Mouse (Mus musculus): ENCODE data around the gene Shpk. TPM values are rescaled to one million over a fixed set of nuclear protein-coding genes. Genes with fewer than 3 reads are reported as not detected.

Shpk gene
- polyA plus RNA-seq, 1 experiment from 2014 or later = 0.76 TPM

DNA sequence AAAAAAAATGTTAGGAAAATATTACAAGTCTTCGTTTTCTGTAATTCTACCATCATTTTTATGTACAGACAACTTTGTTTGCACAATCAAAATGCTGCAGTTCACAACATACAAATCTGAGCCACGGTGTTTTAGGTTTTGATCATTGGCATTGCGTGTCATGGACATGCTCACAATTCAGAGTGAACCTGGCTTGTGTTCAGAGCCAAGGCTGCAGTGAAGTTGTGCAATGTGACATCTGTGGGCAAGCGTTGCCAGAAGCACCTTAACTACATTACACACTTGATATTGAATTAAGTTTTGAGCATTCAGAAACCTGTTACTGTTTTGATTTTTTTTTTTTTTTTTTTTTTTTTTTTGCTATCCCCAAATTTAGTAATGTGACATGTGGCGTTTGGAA lies 30.8 kb downstream of the Shpk start:
- Histone ChIP-seq H3K36me3 (no peaks in the 10 kb centered on the region), H3K27me3 (no peaks in the 10 kb centered on the region), H3K4me2 (no peak overlapping the region), H3K9me3 (replicated peaks) (no peaks in the 10 kb centered on the region), H3K4me1 (replicated peaks) (0 out of 2 replicates have a peak, but pooled peaks cover under 1% of the 10 kb centered on the region), H3K9ac (no peak overlapping the region), H3K27ac (no peak overlapping the region), H3K4me3 (no peak overlapping the region)
- ATAC-seq (replicated peaks; ENCODE audit: insufficient number of reproducible peaks, insufficient read depth, low FRiP score, low read depth) = no peak
- WGBS = 81% methylated on average over 5 of the region's 5 CpGs

DNA sequence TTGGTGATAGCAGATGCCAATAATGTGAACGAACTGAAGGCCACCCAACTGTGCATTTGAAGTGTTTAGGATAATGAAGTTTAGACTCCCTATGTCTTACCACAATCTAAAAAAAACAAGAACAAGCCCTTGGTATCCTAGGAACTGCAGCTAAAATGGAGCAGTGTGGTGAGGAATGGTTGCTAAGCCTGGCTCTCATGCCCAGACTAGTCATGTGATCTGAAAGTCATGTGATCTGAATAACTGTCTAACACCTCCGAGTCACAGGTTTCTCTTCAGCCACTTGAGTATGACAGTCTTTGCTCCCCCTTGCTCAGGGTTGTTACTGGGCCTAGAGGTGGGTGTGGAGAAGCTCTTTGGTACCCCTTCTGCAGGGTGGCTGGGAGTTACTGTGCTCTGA lies 33.3 kb downstream of the Shpk start:
- 0 out of 2 replicates have a peak, but pooled peaks cover 7% of the 10 kb centered on the region for H3K4me1 ChIP-seq (replicated peaks)
- H3K36me3 ChIP-seq = no peaks in the 10 kb centered on the region
- no peak overlapping the region for H3K4me3 ChIP-seq
- no peaks in the 10 kb centered on the region for H3K27me3 ChIP-seq
- no peak overlapping the region for H3K4me2 ChIP-seq
- no peak for ATAC-seq (replicated peaks; ENCODE audit: insufficient number of reproducible peaks, insufficient read depth, low FRiP score, low read depth)
- no peak overlapping the region for H3K27ac ChIP-seq
- WGBS = 48% methylated on average over 2 of the region's 2 CpGs
- H3K9ac ChIP-seq = no peak overlapping the region
- no peaks in the 10 kb centered on the region for H3K9me3 ChIP-seq (replicated peaks)

DNA sequence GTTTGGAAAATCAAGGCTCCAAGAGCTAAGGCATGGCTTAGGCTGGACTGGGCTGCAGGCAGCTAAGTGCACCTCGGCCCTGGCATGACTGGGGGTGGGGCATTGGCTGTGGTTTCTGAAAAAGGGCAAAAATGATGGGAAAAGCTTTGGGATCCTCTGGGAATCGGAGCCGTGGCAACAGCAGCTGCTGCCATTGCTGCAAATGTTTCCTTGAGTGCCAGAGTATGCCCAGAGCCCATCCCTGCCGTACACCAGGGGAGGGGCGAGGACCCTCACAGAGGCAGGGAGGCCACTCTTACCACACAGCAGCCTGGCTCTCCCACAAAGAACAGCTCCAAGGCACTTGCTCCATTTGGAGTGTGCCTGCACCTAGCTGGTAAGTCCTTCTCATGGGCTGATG lies 34.7 kb downstream of the Shpk start, which contains the start of gene Trpv1:
Trpv1 (plus strand) TSS at position 301 of the 400 bp plus-strand sequence.
- 76% methylated on average over 5 of the region's 5 CpGs for whole genome bisulfite sequencing
- Histone ChIP-seq H3K36me3 (no peaks in the 10 kb centered on the region), H3K27ac (no peak within 1 kb of the TSS), H3K4me3 (no peak within 1 kb of the TSS), H3K9me3 (replicated peaks) (no peaks in the 10 kb centered on the region), H3K27me3 (no peaks in the 10 kb centered on the region), H3K4me1 (replicated peaks) (0 out of 2 replicates have a peak, but pooled peaks cover 7% of the 10 kb centered on the region), H3K9ac (no peak within 1 kb of the TSS), H3K4me2 (no peak within 1 kb of the TSS)
- no peak for ATAC-seq (replicated peaks; ENCODE audit: insufficient number of reproducible peaks, insufficient read depth, low FRiP score, low read depth)

DNA sequence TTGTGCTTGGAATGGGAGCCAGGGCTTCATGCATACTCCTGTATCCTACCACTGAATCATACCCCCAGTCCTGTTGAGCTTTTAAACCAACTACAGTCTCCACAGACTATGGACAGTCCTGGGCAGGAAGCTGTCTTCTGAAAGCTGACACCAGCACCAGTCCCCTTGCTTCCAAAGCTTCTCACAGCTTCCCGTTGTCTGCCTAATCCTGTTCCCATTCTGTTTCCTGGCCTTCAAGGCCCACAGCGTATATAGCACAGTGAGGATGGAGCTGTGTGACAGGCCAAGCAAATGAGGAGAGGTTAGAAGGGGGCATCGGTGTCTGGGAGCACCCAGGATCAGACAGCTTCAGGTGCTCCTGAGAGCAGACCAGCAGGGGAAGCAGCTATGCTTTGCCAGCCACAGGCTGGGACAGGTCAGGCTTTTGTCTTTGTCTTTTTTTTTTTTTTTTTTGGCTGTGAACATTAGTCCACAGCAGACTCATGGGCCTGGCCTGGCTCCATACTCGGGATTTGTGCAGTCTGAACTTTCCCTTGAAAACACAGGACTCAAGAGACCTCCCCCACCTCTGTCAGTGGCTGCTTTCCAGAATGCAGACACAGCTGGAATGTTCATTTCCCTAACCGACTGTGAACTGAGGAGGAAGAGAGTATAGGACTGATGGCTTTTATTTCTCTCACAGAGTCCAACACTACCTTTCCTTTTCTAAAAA lies 36.9 kb downstream of the Shpk start:
- H3K27ac ChIP-seq = peak overlapping the region; percentile 66
- H3K4me2 ChIP-seq = no peak overlapping the region
- no peaks in the 10 kb centered on the region for H3K36me3 ChIP-seq
- ATAC-seq (replicated peaks; ENCODE audit: insufficient number of reproducible peaks, insufficient read depth, low FRiP score, low read depth) = peak; percentile 47
- H3K4me1 ChIP-seq (replicated peaks) = 0 out of 2 replicates have a peak, but pooled peaks cover 7% of the 10 kb centered on the region
- no peak overlapping the region for H3K4me3 ChIP-seq
- H3K27me3 ChIP-seq = no peaks in the 10 kb centered on the region
- H3K9ac ChIP-seq = no peak overlapping the region
- WGBS = 21% methylated on average over 5 of the region's 5 CpGs
- H3K9me3 ChIP-seq (replicated peaks) = no peaks in the 10 kb centered on the region

DNA sequence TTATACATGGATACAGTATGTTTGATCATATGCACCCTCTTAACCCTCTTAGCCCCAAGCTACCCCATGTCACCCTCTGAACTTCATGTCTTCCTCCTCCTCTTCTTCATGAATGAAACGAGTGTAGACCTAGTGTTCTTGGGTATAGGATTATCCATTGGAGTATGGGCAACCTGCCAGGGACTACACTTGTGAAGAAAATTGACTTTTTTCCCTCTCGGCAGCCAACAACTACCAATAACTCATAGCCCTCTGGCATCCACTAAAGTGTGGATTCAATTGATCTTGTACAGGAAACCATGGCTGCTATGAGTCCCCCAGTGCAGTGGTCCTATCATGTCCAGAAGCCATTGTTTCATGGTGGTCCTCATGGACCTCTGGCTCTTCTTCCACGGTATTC lies 37.5 kb downstream of the Shpk start:
- Histone ChIP-seq H3K9me3 (replicated peaks) (no peaks in the 10 kb centered on the region), H3K36me3 (no peaks in the 10 kb centered on the region), H3K27me3 (no peaks in the 10 kb centered on the region), H3K4me1 (replicated peaks) (0 out of 2 replicates have a peak, but pooled peaks cover 7% of the 10 kb centered on the region), H3K4me3 (no peak overlapping the region), H3K4me2 (no peak overlapping the region), H3K27ac (peak overlapping the region; percentile 50), H3K9ac (no peak overlapping the region)
- ATAC-seq (replicated peaks; ENCODE audit: insufficient number of reproducible peaks, insufficient read depth, low FRiP score, low read depth) = no peak
- WGBS = 55% methylated on average over 3 of the region's 3 CpGs

DNA sequence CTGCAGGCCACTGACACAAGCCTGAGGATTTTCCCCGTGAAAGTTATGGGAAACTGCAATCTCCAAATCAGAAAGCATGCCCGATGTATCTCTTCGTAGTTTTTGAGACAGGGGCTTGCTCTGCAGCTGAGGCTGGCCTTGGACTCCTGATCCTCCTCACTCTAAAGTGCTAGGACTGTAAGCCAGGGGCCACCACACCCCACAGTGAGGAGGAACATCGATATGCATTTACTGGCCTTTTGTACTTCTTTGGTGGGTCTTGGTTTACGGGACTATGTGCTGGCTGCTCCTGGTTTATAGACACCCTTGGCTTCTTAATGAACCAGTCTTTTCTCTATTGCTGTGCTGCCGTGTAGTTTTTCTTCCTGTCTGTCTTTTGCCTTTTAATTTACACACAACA lies 42.9 kb downstream of the Shpk start:
- WGBS = 77% methylated on average over 6 of the region's 6 CpGs
- Histone ChIP-seq H3K27ac (no peak overlapping the region), H3K4me2 (no peak overlapping the region), H3K36me3 (no peaks in the 10 kb centered on the region), H3K4me1 (replicated peaks) (no peaks in the 10 kb centered on the region), H3K4me3 (no peak overlapping the region), H3K27me3 (no peaks in the 10 kb centered on the region), H3K9ac (no peak overlapping the region), H3K9me3 (replicated peaks) (no peaks in the 10 kb centered on the region)
- no peak for ATAC-seq (replicated peaks; ENCODE audit: insufficient number of reproducible peaks, insufficient read depth, low FRiP score, low read depth)

DNA sequence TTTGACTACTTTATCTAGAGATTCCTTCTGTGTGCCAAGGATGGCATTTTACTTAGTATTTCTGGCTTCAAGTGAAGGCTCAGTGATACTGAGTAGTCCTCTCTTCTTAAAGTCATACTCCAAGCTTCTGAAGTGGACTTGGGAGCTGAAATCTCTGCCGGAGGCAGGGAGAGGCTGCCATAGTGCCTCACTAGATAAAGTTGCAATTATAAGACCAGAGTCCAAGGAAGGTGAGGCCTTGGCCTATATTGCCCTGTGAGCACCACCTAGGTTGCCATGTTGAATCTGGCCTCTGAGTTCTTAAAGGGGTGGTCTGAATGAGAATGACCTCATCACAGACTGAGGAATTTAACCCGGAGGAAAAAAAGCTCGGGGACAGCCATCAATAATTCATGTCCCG lies 43.5 kb downstream of the Shpk start:
- Histone ChIP-seq H3K36me3 (no peaks in the 10 kb centered on the region), H3K27ac (no peak overlapping the region), H3K9ac (no peak overlapping the region), H3K4me3 (no peak overlapping the region), H3K4me2 (no peak overlapping the region), H3K9me3 (replicated peaks) (no peaks in the 10 kb centered on the region), H3K27me3 (no peaks in the 10 kb centered on the region), H3K4me1 (replicated peaks) (no peaks in the 10 kb centered on the region)
- no peak for ATAC-seq (replicated peaks; ENCODE audit: insufficient number of reproducible peaks, insufficient read depth, low FRiP score, low read depth)
- 84% methylated on average over 4 of the region's 4 CpGs for WGBS

DNA sequence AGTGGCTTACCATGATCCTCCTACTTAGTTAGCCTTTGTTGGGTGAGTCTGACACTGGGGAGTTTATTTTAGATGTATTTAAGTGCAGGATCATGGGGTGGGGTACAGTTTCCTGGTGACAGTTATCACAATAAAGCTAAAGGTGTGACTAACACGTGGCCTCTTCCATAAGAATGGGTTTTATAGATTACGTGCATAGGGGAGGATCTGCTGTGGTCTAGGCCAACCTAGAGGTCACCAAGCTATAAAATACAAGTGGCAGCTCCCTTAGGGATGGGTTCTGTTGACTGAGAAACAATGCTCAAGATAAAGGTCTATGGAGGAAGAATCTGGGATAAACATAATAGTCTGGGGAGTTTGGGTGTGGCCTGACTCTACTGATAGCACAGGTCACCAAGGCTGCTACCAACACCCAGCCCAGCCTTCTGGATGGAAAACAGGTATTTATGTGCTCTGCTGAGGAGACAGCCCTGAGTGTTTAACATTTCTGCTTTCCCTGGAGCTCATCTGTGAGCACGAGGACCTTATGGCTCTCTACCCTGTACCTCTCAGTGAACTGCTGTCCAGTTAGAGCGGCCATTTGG lies 58.2 kb downstream of the Shpk start:
- H3K9me3 ChIP-seq (replicated peaks) = no peaks in the 10 kb centered on the region
- H3K4me1 ChIP-seq (replicated peaks) = no peaks in the 10 kb centered on the region
- no peak overlapping the region for H3K4me3 ChIP-seq
- no peak overlapping the region for H3K9ac ChIP-seq
- no peaks in the 10 kb centered on the region for H3K36me3 ChIP-seq
- ATAC-seq (replicated peaks; ENCODE audit: insufficient number of reproducible peaks, insufficient read depth, low FRiP score, low read depth) = no peak
- H3K27me3 ChIP-seq = no peaks in the 10 kb centered on the region
- no peak overlapping the region for H3K27ac ChIP-seq
- H3K4me2 ChIP-seq = no peak overlapping the region
- 68% methylated on average over 4 of the region's 4 CpGs for WGBS

DNA sequence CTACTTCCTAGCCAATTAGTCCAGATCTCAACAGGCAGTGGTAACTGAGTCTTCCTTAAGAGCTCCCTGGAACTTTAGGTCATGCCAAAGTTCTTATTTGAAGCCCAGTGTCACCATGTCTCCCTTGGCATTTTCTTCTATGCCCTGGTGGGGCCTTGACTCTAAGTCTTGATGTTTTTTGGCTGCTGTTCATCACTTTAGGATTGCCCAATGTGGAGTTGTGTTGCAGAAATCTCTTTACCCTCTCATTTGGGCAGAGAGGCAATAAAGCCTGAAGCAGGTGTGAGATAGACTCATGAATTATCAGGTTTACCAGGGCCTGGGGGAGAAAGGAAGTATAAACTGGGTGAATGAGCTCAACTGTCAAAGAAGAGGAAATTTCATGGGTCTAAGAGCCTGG lies 59.4 kb downstream of the Shpk start:
- no peaks in the 10 kb centered on the region for H3K36me3 ChIP-seq
- ATAC-seq (replicated peaks; ENCODE audit: insufficient number of reproducible peaks, insufficient read depth, low FRiP score, low read depth) = no peak
- no peak overlapping the region for H3K27ac ChIP-seq
- H3K4me3 ChIP-seq = no peak overlapping the region
- no peaks in the 10 kb centered on the region for H3K9me3 ChIP-seq (replicated peaks)
- no peaks in the 10 kb centered on the region for H3K27me3 ChIP-seq
- no peaks in the 10 kb centered on the region for H3K4me1 ChIP-seq (replicated peaks)
- H3K4me2 ChIP-seq = no peak overlapping the region
- no peak overlapping the region for H3K9ac ChIP-seq

DNA sequence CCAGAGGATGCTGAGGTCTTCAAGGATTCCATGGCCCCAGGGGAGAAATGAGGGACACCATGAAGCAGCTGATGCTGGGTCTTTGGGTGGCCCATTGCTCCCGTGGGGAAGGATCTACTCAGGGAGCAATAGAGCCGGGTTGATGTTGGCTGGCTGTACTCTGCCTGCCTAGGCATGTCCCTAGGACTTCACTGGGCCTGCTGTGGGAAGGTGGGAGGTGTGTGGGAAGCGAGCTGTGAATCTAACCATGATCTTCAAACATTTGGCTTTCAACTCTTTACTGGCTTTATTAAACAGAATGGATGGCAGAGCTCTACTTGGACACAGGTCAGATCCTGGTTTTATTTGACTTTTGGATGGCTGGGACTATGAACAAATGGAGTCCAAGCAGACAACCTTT lies 61.2 kb downstream of the Shpk start:
- H3K27ac ChIP-seq = no peak overlapping the region
- H3K36me3 ChIP-seq = no peaks in the 10 kb centered on the region
- ATAC-seq (replicated peaks; ENCODE audit: insufficient number of reproducible peaks, insufficient read depth, low FRiP score, low read depth) = no peak
- H3K9me3 ChIP-seq (replicated peaks) = no peaks in the 10 kb centered on the region
- H3K4me3 ChIP-seq = no peak overlapping the region
- WGBS = 54% methylated on average over 3 of the region's 3 CpGs
- H3K4me2 ChIP-seq = no peak overlapping the region
- H3K27me3 ChIP-seq = no peaks in the 10 kb centered on the region
- no peak overlapping the region for H3K9ac ChIP-seq
- no peaks in the 10 kb centered on the region for H3K4me1 ChIP-seq (replicated peaks)

DNA sequence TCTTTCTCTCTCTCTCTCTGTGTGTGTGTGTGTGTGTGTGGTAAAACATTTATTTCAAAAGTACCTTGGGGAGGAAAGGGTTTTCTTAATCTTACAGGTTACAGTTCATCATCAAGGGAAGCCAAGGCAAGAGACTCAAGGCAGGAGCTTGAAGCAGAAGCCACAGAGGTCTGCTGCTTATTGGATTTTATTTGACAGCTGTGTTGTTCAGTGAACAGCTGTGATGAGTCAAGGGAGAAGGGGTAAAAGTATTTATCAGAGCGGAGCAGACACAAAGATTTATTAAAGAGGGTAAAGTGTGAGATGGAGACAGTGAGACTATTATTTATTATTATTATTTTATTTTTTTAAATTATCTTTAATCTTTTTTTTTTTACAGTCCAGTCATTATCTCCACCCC lies 62.1 kb downstream of the Shpk start:
- WGBS = 73% methylated on average over 1 of the region's 1 CpGs

DNA sequence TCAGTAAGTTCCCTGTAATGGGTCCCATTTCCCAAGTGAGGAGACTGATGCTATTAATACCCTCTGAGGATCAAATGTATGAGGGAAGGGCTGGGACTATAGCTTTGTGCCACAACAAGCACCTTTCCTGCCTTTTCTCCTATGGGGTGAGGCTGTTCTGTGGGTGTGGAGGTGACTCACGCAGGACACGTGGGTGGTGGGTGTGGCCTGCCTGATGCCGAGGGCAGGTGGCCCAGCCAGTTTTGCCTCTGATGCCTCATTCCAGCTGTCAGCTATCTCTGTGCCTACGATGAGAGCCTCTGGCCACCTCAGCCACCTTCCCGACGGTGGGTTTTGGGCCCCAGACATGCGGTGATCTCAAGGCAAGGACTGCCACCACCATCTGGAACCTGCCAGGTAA lies 68.0 kb downstream of the Shpk start, which contains the start of gene Trpv3:
Trpv3 (plus strand) TSS at position 122 of the 400 bp plus-strand sequence.
- H3K4me3 ChIP-seq = no peak within 1 kb of the TSS

More for the DNA sequence above, 62.1 kb downstream of the Shpk start:
- no peak overlapping the region for H3K9ac ChIP-seq
- no peaks in the 10 kb centered on the region for H3K27me3 ChIP-seq
- H3K4me1 ChIP-seq (replicated peaks) = no peaks in the 10 kb centered on the region
- no peaks in the 10 kb centered on the region for H3K9me3 ChIP-seq (replicated peaks)
- H3K36me3 ChIP-seq = no peaks in the 10 kb centered on the region
- ATAC-seq (replicated peaks; ENCODE audit: insufficient number of reproducible peaks, insufficient read depth, low FRiP score, low read depth) = no peak
- no peak overlapping the region for H3K27ac ChIP-seq
- no peak overlapping the region for H3K4me3 ChIP-seq
- no peak overlapping the region for H3K4me2 ChIP-seq

More for the DNA sequence above, 68.0 kb downstream of the Shpk start, which contains the start of gene Trpv3:
- H3K27ac ChIP-seq = no peak within 1 kb of the TSS
- H3K4me2 ChIP-seq = no peak within 1 kb of the TSS
- no peaks in the 10 kb centered on the region for H3K9me3 ChIP-seq (replicated peaks)
- no peaks in the 10 kb centered on the region for H3K36me3 ChIP-seq
- no peaks in the 10 kb centered on the region for H3K4me1 ChIP-seq (replicated peaks)
- ATAC-seq (replicated peaks; ENCODE audit: insufficient number of reproducible peaks, insufficient read depth, low FRiP score, low read depth) = no peak
- no peaks in the 10 kb centered on the region; the same call in none of the 2 replicates for H3K27me3 ChIP-seq
- WGBS = 76% methylated on average over 7 of the region's 7 CpGs
- no peak within 1 kb of the TSS for H3K9ac ChIP-seq

Data from heart, embryonic 15.5 days (tissue).